Mouse (Mus musculus) limb, embryonic 14.5 days (tissue): ENCODE results near the gene Nrp2. TPM values are rescaled to one million over a fixed set of nuclear protein-coding genes. Genes with fewer than 3 reads are reported as not detected.

Experiments
- ATAC-seq: fragments of 200-750 bp; cut with Nextera tagmentation; 2 replicates; pipeline ENCODE4 v1.8.0; 2017; ENCODE audit warnings: low read depth, moderate number of reproducible peaks, moderate TSS enrichment; ENCODE audit not compliant: low FRiP score
- DNase-seq: peaks from one replicate; pipeline ENCODE4 v3.0.0-alpha.2; 2015; ENCODE audit warnings: low spot score
- H3K27ac ChIP-seq: fragments of 300-500 bp; sonication (generic); replicated peaks from 2 replicates; pipeline ENCODE4 v1.5.1; 2014; ENCODE audit warnings: low read depth, mild to moderate bottlenecking, low read length, moderate library complexity, mixed read lengths
- H3K27me3 ChIP-seq: fragments of 300-500 bp; sonication (generic); 2 replicates; pipeline ENCODE4 v1.6.1; 2014; ENCODE audit warnings: low read length, mixed read lengths; ENCODE audit not compliant: control insufficient read depth, insufficient read depth
- H3K36me3 ChIP-seq: fragments of 300-500 bp; sonication (generic); 2 replicates; pipeline ENCODE4 v1.6.1; 2014; ENCODE audit warnings: mild to moderate bottlenecking, low read length, moderate library complexity, mixed read lengths; ENCODE audit not compliant: control insufficient read depth, insufficient read depth
- H3K4me1 ChIP-seq: fragments of 300-500 bp; sonication (generic); 2 replicates; pipeline ENCODE4 v1.6.1; 2014; ENCODE audit warnings: antibody characterized with exemption, low read length, mixed read lengths; ENCODE audit not compliant: control insufficient read depth, insufficient read depth
- H3K4me2 ChIP-seq: fragments of 300-500 bp; sonication (generic); replicated peaks from 2 replicates; pipeline ENCODE4 v1.6.1; 2014; ENCODE audit warnings: low read depth, mild to moderate bottlenecking, low read length, moderate library complexity; ENCODE audit not compliant: severe bottlenecking
- H3K4me3 ChIP-seq: fragments of 300-500 bp; sonication (generic); replicated peaks from 2 replicates; pipeline ENCODE4 v1.5.1; 2014; ENCODE audit warnings: low read length
- H3K9ac ChIP-seq: fragments of 300-500 bp; sonication (generic); 2 replicates; pipeline ENCODE4 v1.6.1; 2014; ENCODE audit warnings: mild to moderate bottlenecking, low read depth, low read length, moderate library complexity; ENCODE audit not compliant: severe bottlenecking
- H3K9me3 ChIP-seq: fragments of 300-500 bp; sonication (generic); 2 replicates; pipeline ENCODE4 v1.6.1; 2016; ENCODE audit warnings: low read length; ENCODE audit not compliant: control insufficient read depth
- POLR2A ChIP-seq: fragments of 200-500 bp; IDR thresholded peaks from 2 replicates; pipeline ENCODE4 v1.8.0; 2012; ENCODE audit warnings: inconsistent platforms, mild to moderate bottlenecking, moderate library complexity, borderline replicate concordance; ENCODE audit not compliant: insufficient read depth, insufficient read length; ENCODE audit errors: extremely low read depth
- WGBS: fragments of 180-500 bp; shearing (Covaris S2); extraction: QIAGEN DNeasy Blood & Tissue Kit; methylation state at CpG from one replicate; pipeline ENCODE4 v1.1.7; 2014; 5-methylcytosine and 5-hydroxymethylcytosine counted together
- polyA plus RNA-seq, 2 experiments: library from polyadenylated mRNA; depleted of rRNA in 1 of 2; stranded (reverse) in 1 of 2; unstranded in 1 of 2; fragments of >200 nt; fragmentation: Nextera tagmentation in 1 of 2; extraction: Ambion mirVana in 1 of 2; gene quantifications; 2 replicates each; pipeline versions ENCODE4 v1.2.1 to v1.2.3; 2012 to 2014

Nrp2 gene
- polyA plus RNA-seq, 2 experiments, result 30.4 to 60.3 TPM

GRCm38 (mm10) chr1:62732036-62732435, 29.0 kb downstream of the Nrp2 start:
- no peaks in the 10 kb centered on the region; the same call in 1 of the 2 replicates for H3K36me3 ChIP-seq
- H3K27ac ChIP-seq, result no peak overlapping the region
- ATAC-seq, result no peak
- peaks cover 5% of the 10 kb centered on the region for H3K4me1 ChIP-seq
- no peaks in the 10 kb centered on the region for H3K27me3 ChIP-seq
- no peak overlapping the region for H3K4me2 ChIP-seq
- 84% methylated on average over 6 of the region's 6 CpGs for WGBS
- DNase-seq, result no peak
- H3K9ac ChIP-seq, result no peak overlapping the region
- H3K4me3 ChIP-seq, result no peak overlapping the region
- no peak for TF ChIP-seq POLR2A
- H3K9me3 ChIP-seq, result no peaks in the 10 kb centered on the region

- no peaks in the 10 kb centered on the region for H3K9me3 ChIP-seq
- ATAC-seq, result no peak
- peaks cover 1% of the 10 kb centered on the region; the same call in 1 of the 2 replicates for H3K4me1 ChIP-seq
- no peak overlapping the region for H3K27ac ChIP-seq
- 73% methylated on average over 5 of the region's 5 CpGs for WGBS
- H3K4me3 ChIP-seq, result no peak overlapping the region
- no peak for DNase-seq
- TF ChIP-seq POLR2A, result no peak
- peaks cover 11% of the 10 kb centered on the region for H3K36me3 ChIP-seq
- no peak overlapping the region for H3K4me2 ChIP-seq
- H3K9ac ChIP-seq, result no peak overlapping the region
- H3K27me3 ChIP-seq, result no peaks in the 10 kb centered on the region
Measured at GRCm38 (mm10) chr1:62734420-62734931, 31.4 kb downstream of the Nrp2 start.

GRCm38 (mm10) chr1:62734980-62735379, 31.9 kb downstream of the Nrp2 start:
- TF ChIP-seq POLR2A, result no peak
- H3K4me1 ChIP-seq, result no peaks in the 10 kb centered on the region

DNA sequence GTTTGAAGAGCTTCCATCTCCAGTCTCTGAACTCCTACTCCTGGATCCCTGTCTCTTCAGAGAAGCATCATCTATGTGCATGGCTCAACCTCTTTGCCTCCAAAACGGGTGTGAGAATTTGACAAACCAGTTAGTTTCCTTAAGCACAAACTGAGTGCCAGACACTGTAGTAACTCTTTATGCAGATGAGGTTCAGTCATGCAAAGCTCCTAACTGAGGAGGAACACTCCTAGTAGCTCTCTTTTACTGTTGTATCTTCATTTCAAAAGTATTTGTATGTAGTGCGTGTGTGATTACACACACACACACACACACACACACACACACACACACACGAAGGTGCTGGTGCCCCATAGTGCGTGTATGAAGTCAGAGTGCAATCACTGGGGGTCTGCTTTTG, 32.8 kb downstream of the Nrp2 start:
- TF ChIP-seq POLR2A, result no peak
- H3K4me1 ChIP-seq, result no peaks in the 10 kb centered on the region
- H3K4me3 ChIP-seq, result no peak overlapping the region
- no peak overlapping the region for H3K4me2 ChIP-seq
- H3K9me3 ChIP-seq, result no peaks in the 10 kb centered on the region
- ATAC-seq (no peak), DNase-seq (no peak)
- no peak overlapping the region for H3K9ac ChIP-seq
- no peak overlapping the region for H3K27ac ChIP-seq
- WGBS, result 70% methylated on average over 4 of the region's 4 CpGs
- peaks cover 18% of the 10 kb centered on the region for H3K36me3 ChIP-seq
- no peaks in the 10 kb centered on the region for H3K27me3 ChIP-seq

More at GRCm38 (mm10) chr1:62734980-62735379, 31.9 kb downstream of the Nrp2 start:
- H3K9ac ChIP-seq, result no peak overlapping the region
- ATAC-seq (no peak), DNase-seq (no peak)
- no peak overlapping the region for H3K27ac ChIP-seq
- peaks cover 12% of the 10 kb centered on the region for H3K36me3 ChIP-seq
- no peaks in the 10 kb centered on the region for H3K9me3 ChIP-seq
- WGBS, result 80% methylated on average over 4 of the region's 4 CpGs
- H3K4me3 ChIP-seq, result no peak overlapping the region
- no peak overlapping the region for H3K4me2 ChIP-seq
- no peaks in the 10 kb centered on the region for H3K27me3 ChIP-seq

DNA sequence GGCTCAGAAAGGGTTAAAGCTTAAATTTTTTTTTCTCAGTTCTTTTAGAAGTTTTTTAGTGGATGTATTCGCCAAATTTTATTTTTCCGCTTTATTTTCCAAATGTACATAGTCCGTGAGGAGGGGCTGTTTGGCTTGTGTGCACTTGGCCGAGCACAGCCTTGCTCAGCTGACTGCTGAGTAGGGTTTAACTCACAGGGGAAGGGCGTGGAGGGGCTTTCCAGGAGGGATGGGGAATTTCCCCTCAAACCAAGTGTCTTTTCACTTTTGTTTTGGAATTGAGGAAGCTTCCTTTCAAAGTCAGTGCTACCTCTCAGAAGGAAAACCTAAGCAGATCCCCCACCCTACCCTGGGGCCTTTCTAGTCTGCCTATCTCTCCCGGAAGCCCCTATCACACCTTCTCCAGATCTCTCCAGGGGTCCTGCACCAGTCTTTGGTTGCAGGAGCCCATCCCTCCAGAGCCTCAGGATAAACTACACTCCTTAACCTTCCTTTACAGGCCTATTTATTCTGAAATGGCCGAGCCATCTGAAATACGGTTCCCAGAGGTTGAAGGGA, 33.4 kb downstream of the Nrp2 start:
- whole genome bisulfite sequencing, result 49% methylated on average over 8 of the region's 8 CpGs
- Histone ChIP-seq H3K27ac (no peak overlapping the region; the same call in 1 of the 2 replicates), H3K36me3 (peaks cover 18% of the 10 kb centered on the region), H3K4me3 (no peak overlapping the region), H3K4me1 (no peaks in the 10 kb centered on the region), H3K9me3 (no peaks in the 10 kb centered on the region), H3K9ac (no peak overlapping the region), H3K4me2 (no peak overlapping the region), H3K27me3 (no peaks in the 10 kb centered on the region)
- DNase-seq (no peak), ATAC-seq (no peak)
- TF ChIP-seq POLR2A, result no peak
